Mouse (Mus musculus) CD4-positive, CD25-positive, alpha-beta regulatory T cell, adult 2 months (primary cell): ENCODE measurements around the gene Olfr993.

ENCODE experiments used
- DNase-seq: peaks from one replicate; pipeline ENCODE4 v3.0.0-alpha.2; 2012; ENCODE audit warnings: low read depth, low spot score

The Olfr993 gene

GRCm38 (mm10) chr2:85414777-85415176, at the start of gene Olfr993:
Gene Olfr993, minus strand, starts transcription at chr2:85414877.
- no peak for DNase-seq

GRCm38 (mm10) chr2:85443539-85443938, 28.9 kb upstream of the Olfr993 start, which contains the start of gene Olfr995:
Gene Olfr995, minus strand, starts transcription at chr2:85443639.
- DNase-seq, result no peak

GRCm38 (mm10) chr2:85442546-85442945, 27.9 kb upstream of the Olfr993 start:
- no peak for DNase-seq

GRCm38 (mm10) chr2:85436351-85436750, 21.7 kb upstream of the Olfr993 start, which contains the start of gene Olfr994:
Gene Olfr994, minus strand, starts transcription at chr2:85436451.
- no peak for DNase-seq

- no peak for DNase-seq
Observed at GRCm38 (mm10) chr2:85425893-85426292, 11.2 kb upstream of the Olfr993 start.

- DNase-seq, result no peak
Observed at GRCm38 (mm10) chr2:85409369-85409768, 5.3 kb downstream of the Olfr993 start, which contains the start of gene Olfr992. Gene Olfr992, minus strand, starts transcription at chr2:85409469.
